Mouse (Mus musculus) ES-E14 (cell line): Measurements from ENCODE around the gene Hnf4a.

Experiments
- HCFC1 ChIP-seq: IDR thresholded peaks from 2 replicates; pipeline ENCODE4 v1.6.1; 2012; ENCODE audit warnings: low read length, inconsistent platforms, borderline replicate concordance; ENCODE audit not compliant: insufficient read depth
- MAFK ChIP-seq: IDR thresholded peaks from 2 replicates; pipeline ENCODE4 v1.6.1; 2014; ENCODE audit warnings: mild to moderate bottlenecking, low read depth, low read length, inconsistent platforms; ENCODE audit not compliant: insufficient read depth
- ZC3H11A ChIP-seq: IDR thresholded peaks from 2 replicates; pipeline ENCODE4 v1.6.1; 2012; ENCODE audit warnings: low read depth, mild to moderate bottlenecking, inconsistent platforms, low read length, borderline replicate concordance
- ZNF384 ChIP-seq: IDR thresholded peaks from 2 replicates; pipeline ENCODE4 v1.6.1; 2012; ENCODE audit warnings: low read depth, low read length, inconsistent platforms

- TF ChIP-seq ZC3H11A, result no peak
- TF ChIP-seq HCFC1, result no peak
- no peak for TF ChIP-seq ZNF384
- no peak for TF ChIP-seq MAFK
These were observed 87.2 kb downstream of the Hnf4a start for GRCm38 (mm10) chr2:163593636-163594282.
